Mouse (Mus musculus) heart, adult 2 months (tissue): Measurements from ENCODE around the gene Sept11. TPM values are rescaled to one million over a fixed set of nuclear protein-coding genes. Genes with fewer than 3 reads are reported as not detected.

Experiments
- DNase-seq, 2 experiments: peaks; one replicate each; pipeline ENCODE4 v3.0.0; 2021
- H3K27ac ChIP-seq: fragments of 200-600 bp; 2 replicates; pipeline ENCODE4 v1.8.1; 2022
- H3K27me3 ChIP-seq: fragments of 200-500 bp; 2 replicates; pipeline ENCODE4 v1.6.1; 2012; ENCODE audit warnings: mild to moderate bottlenecking, low read length, inconsistent platforms, mixed read lengths; ENCODE audit not compliant: control insufficient read depth, insufficient read depth
- H3K36me3 ChIP-seq: fragments of 200-500 bp; 2 replicates; pipeline ENCODE4 v1.6.1; 2012; ENCODE audit warnings: low read length, inconsistent platforms; ENCODE audit not compliant: control insufficient read depth, insufficient read depth
- H3K4me1 ChIP-seq: fragments of 200-500 bp; 2 replicates; pipeline ENCODE4 v1.6.1; 2011; ENCODE audit warnings: low read length; ENCODE audit not compliant: control insufficient read depth, insufficient read depth
- H3K4me3 ChIP-seq: fragments of 200-600 bp; 2 replicates; pipeline ENCODE4 v1.8.1; 2022
- H3K79me2 ChIP-seq: fragments of 200-500 bp; replicated peaks from 2 replicates; pipeline ENCODE4 v1.6.1; 2012; ENCODE audit warnings: mild to moderate bottlenecking, inconsistent platforms, low read length, moderate library complexity, mixed read lengths; ENCODE audit not compliant: control insufficient read depth, insufficient read depth
- H3K9ac ChIP-seq: fragments of 200-500 bp; 2 replicates; pipeline ENCODE4 v1.6.1; 2012; ENCODE audit warnings: low read depth, mild to moderate bottlenecking, control low read depth, inconsistent platforms, low read length, mixed read lengths
- CTCF ChIP-seq: fragments of 200-600 bp; IDR thresholded peaks from 2 replicates; pipeline ENCODE4 v1.8.1; 2022; ENCODE audit warnings: antibody characterized with exemption, mild to moderate bottlenecking, moderate library complexity
- EP300 ChIP-seq: fragments of 200-500 bp; IDR thresholded peaks from 2 replicates; pipeline ENCODE4 v1.6.1; 2011; ENCODE audit warnings: low read depth, low read length, control low read depth; ENCODE audit not compliant: insufficient read depth
- POLR2A ChIP-seq: fragments of 200-500 bp; IDR thresholded peaks from 2 replicates; pipeline ENCODE4 v1.6.1; 2011; ENCODE audit warnings: mild to moderate bottlenecking, low read depth, low read length, control low read depth; ENCODE audit not compliant: insufficient read depth
- WGBS: fragments of 180-500 bp; shearing (Covaris S2); methylation state at CpG from one replicate; pipeline ENCODE4 v1.1.7; 2018; 5-methylcytosine and 5-hydroxymethylcytosine counted together
- intact Hi-C: fragments of 180-260 bp; cut with DNase I; formaldehyde crosslinking; loops from one replicate; pipeline ENCODE4 v1.15.1; 2025
- polyA plus RNA-seq: library from polyadenylated mRNA; depleted of rRNA; stranded (reverse); fragments of >200 nt; gene quantifications from 2 replicates; pipeline ENCODE4 v1.2.3, GENCODE M21; 2012
- total RNA-seq, 2 experiments: library from RNA; stranded (reverse); gene quantifications; 2 replicates each; pipeline ENCODE4 v1.2.3; 2021

Sept11 gene
- total and polyA plus RNA-seq, 3 experiments: 15.6 to 34.0 (median 25.7) TPM

DNA sequence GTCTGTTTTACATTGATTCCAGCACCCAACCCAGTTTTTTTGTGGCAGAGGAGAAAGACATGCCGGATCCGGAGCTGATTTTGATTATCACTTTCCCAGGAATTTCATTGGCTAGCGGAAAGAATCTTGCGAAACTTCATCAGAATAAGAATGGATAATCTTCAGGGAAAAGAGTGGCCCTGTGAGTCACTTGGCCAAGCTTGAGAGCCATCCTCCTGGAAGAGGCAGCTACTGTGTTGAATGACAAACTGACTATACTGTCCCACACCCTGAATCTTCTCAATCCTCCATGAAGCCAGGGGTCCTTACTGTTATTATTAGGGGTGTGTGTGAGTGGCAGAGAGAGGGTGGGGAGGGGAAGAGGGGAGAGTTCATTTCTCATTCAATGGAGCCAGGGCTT is 7.7 kb downstream of the Sept11 start:
- Histone ChIP-seq H3K9ac (no peak overlapping the region), H3K36me3 (peaks cover 2% of the 10 kb centered on the region), H3K79me2 (peaks cover 1% of the 10 kb centered on the region; the same call in 1 of the 2 replicates), H3K4me1 (peaks cover 21% of the 10 kb centered on the region), H3K27ac (peak overlapping the region; percentile 40; the same call in 1 of the 2 replicates), H3K27me3 (no peaks in the 10 kb centered on the region), H3K4me3 (no peak overlapping the region)
- no peak for DNase-seq
- 68% methylated on average over 4 of the region's 4 CpGs for WGBS
- TF ChIP-seq POLR2A (no peak), CTCF (no peak), EP300 (no peak)
- intact Hi-C loops: no loop called here

DNA sequence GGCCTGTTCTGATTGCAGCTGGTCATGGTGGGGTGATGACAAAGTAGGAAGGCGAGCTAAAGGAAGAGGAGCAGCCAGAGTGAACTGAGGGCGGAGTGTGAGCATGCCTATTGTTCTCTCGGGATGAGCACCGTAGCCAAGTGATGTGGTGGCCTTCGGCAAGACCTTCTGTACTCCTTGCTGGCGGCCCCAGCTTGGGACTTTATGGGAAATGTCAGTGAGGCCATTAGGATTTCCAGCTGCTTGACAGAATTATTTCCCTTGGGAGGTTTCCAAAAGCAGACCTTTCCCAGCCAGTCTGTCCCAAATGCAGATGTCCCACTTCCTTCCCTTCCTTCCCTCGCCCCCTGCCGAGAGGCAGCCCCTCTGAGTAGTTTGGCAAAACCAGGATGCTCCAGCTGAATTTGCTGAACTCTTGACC is 8.1 kb downstream of the Sept11 start:
- DNase-seq: peak in 1 of 2 experiments; percentile 73
- no peak for TF ChIP-seq CTCF
- 0 out of 2 replicates have a peak, but pooled peaks have one; percentile 50 for TF ChIP-seq EP300
- no peak for TF ChIP-seq POLR2A
- peaks cover 3% of the 10 kb centered on the region; the same call in 1 of the 2 replicates for H3K79me2 ChIP-seq
- H3K9ac ChIP-seq: no peak overlapping the region
- no peak overlapping the region for H3K4me3 ChIP-seq
- WGBS: 44% methylated on average over 8 of the region's 8 CpGs
- peak overlapping the region; percentile 32 for H3K27ac ChIP-seq
- peaks cover 2% of the 10 kb centered on the region for H3K36me3 ChIP-seq
- intact Hi-C loops: no loop called here
- peaks cover 21% of the 10 kb centered on the region for H3K4me1 ChIP-seq
- H3K27me3 ChIP-seq: no peaks in the 10 kb centered on the region

DNA sequence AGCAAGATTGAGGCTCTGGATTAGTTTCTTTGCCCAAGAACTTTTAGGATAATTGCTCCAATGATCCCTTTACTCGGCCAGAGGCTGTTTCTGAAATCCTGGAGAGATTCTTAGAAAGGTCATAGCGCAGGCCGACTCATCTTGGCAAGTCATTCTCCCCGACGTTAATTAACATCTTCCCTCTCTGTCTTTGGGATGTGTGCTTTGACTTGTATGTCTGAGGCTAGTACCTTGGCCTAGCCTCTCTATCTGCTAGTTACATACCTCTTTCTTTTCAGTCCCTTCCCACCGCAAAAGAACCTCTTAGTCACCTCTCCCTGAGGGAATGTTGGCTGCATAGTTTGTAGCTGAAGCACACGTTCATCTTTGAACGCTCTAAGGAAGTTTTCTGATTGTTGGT is 10.4 kb downstream of the Sept11 start:
- TF ChIP-seq POLR2A (no peak), EP300 (no peak), CTCF (no peak)
- WGBS: 62% methylated on average over 8 of the region's 8 CpGs
- H3K27me3 ChIP-seq: no peaks in the 10 kb centered on the region
- H3K27ac ChIP-seq: no peak overlapping the region
- peaks cover 2% of the 10 kb centered on the region for H3K36me3 ChIP-seq
- H3K79me2 ChIP-seq: peaks cover 3% of the 10 kb centered on the region; the same call in 1 of the 2 replicates
- no peak overlapping the region for H3K9ac ChIP-seq
- DNase-seq: no peak
- intact Hi-C loops: no loop called here
- peaks cover 16% of the 10 kb centered on the region for H3K4me1 ChIP-seq
- H3K4me3 ChIP-seq: no peak overlapping the region

DNA sequence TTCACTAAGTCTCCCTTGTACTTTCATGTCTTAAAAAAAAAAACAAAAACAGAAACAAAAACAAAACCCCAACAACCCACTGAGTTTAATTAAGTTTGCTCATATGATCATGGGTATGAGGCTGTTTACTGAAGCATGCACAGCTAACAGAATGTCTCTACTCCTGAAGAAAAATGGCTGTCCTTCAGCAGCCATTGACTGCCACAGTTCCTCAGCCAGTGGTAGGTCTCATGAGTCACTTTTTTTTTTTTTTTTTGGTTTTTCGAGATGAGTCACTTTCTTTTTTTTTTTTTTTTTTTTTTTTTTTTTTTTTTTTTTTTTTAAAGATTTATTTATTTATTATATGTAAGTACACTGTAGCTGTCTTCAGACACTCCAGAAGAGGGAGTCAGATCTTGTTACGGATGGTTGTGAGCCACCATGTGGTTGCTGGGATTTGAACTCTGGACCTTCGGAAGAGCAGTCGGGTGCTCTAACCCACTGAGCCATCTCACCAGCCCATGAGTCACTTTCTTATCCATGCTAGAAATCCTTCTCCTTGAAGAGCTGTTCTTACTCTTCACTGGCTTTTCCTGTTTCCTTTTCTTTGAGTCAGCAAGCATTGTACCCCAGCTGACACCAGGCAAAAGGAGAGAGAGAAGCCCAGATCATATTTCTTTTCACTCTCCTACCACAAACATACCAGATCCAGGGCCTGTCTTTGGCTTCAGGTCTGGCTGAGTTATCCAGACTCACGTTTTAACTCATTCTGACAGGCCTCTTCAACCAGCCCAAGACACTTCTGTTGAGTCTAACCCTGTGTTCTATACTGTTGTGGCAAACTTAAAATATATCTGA is 12.0 kb downstream of the Sept11 start:
- TF ChIP-seq POLR2A (no peak), EP300 (no peak), CTCF (no peak)
- intact Hi-C loops: no loop called here
- Histone ChIP-seq H3K4me3 (no peak overlapping the region), H3K27me3 (no peaks in the 10 kb centered on the region), H3K9ac (no peak overlapping the region), H3K36me3 (no peaks in the 10 kb centered on the region; the same call in 1 of the 2 replicates), H3K79me2 (peaks cover 3% of the 10 kb centered on the region; the same call in 1 of the 2 replicates), H3K4me1 (peaks cover 13% of the 10 kb centered on the region), H3K27ac (no peak overlapping the region)
- 40% methylated on average over 4 of the region's 5 CpGs for WGBS
- DNase-seq: no peak

DNA sequence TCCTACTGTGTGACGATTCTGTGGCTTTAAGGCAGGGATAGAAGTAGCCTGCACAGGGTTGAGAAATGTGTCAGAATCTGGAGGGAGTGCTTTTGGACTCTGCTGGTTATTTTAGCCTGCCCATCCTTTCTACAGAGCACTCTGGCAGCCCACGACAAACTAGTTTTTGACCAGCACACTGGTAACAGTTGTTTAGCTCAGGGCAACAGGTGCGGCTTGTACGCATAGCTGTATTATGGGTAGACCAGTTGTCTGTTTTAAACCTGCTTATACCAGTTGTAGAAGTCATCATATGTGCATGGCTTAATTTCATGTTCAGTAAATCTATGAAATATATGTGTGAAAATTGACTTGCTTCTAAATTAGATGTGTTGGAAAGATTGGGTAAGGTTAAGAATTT is 12.8 kb downstream of the Sept11 start:
- Histone ChIP-seq H3K36me3 (no peaks in the 10 kb centered on the region; the same call in 1 of the 2 replicates), H3K27ac (no peak overlapping the region), H3K4me3 (no peak overlapping the region), H3K9ac (no peak overlapping the region), H3K79me2 (0 out of 2 replicates have a peak, but pooled peaks cover 1% of the 10 kb centered on the region), H3K27me3 (no peaks in the 10 kb centered on the region), H3K4me1 (peaks cover 7% of the 10 kb centered on the region)
- intact Hi-C loops: no loop called here
- 89% methylated on average over 4 of the region's 4 CpGs for WGBS
- DNase-seq: no peak
- no peak for TF ChIP-seq POLR2A
- no peak for TF ChIP-seq EP300
- no peak for TF ChIP-seq CTCF

DNA sequence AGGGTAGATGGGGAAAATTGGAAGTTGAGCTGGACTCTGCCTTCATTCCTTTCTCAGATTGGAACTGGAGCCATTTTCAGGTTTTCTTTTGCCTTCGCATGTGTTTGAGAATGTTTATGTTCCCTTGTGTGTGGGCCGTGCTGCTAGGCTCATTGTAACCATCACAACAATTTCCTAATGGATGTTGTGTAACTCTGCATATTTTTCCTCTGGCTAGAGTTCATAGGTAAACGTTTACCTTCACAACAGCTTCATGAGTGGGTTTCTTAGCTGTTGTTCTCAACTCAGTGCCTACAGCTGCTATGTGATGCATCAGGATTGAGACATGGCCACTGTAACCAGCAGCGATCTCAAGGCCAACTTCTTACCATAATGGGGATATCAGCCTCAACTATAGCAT is 15.5 kb downstream of the Sept11 start:
- no peaks in the 10 kb centered on the region for H3K27me3 ChIP-seq
- no peak overlapping the region for H3K27ac ChIP-seq
- TF ChIP-seq EP300 (no peak), CTCF (no peak), POLR2A (no peak)
- WGBS: 76% methylated on average over 4 of the region's 4 CpGs
- H3K9ac ChIP-seq: no peak overlapping the region
- H3K36me3 ChIP-seq: no peaks in the 10 kb centered on the region
- no peak overlapping the region for H3K4me3 ChIP-seq
- H3K79me2 ChIP-seq: peaks cover 8% of the 10 kb centered on the region
- DNase-seq: no peak
- peaks cover 5% of the 10 kb centered on the region for H3K4me1 ChIP-seq
- intact Hi-C loops: no loop called here
